Mouse (Mus musculus) neural tube, embryonic 11.5 days (tissue): ENCODE data around the gene Sestd1. TPM values are rescaled to one million over a fixed set of nuclear protein-coding genes. Genes with fewer than 3 reads are reported as not detected.

ENCODE experiments used
- ATAC-seq: fragments of 200-750 bp; cut with Nextera tagmentation; 2 replicates; pipeline ENCODE4 v1.8.0; 2017; ENCODE audit warnings: moderate number of reproducible peaks, mild to moderate bottlenecking, moderate TSS enrichment, moderate library complexity; ENCODE audit not compliant: insufficient read depth, low FRiP score, low TSS enrichment
- DNase-seq: peaks from one replicate; pipeline ENCODE4 v3.0.0-alpha.2; 2015; ENCODE audit warnings: low spot score
- H3K27ac ChIP-seq: fragments of 300-500 bp; sonication (generic); 2 replicates; pipeline ENCODE4 v1.5.1; 2014; ENCODE audit warnings: low read depth, mild to moderate bottlenecking, low read length
- H3K27me3 ChIP-seq: fragments of 300-500 bp; sonication (generic); 2 replicates; pipeline ENCODE4 v1.6.1; 2014; ENCODE audit warnings: mild to moderate bottlenecking, low read length, mixed read lengths; ENCODE audit not compliant: control insufficient read depth, insufficient read depth
- H3K36me3 ChIP-seq: fragments of 300-500 bp; sonication (generic); 2 replicates; pipeline ENCODE4 v1.6.1; 2014; ENCODE audit warnings: mild to moderate bottlenecking, low read length, moderate library complexity, mixed read lengths; ENCODE audit not compliant: control insufficient read depth, insufficient read depth
- H3K4me1 ChIP-seq: fragments of 300-500 bp; sonication (generic); 2 replicates; pipeline ENCODE4 v1.6.1; 2014; ENCODE audit warnings: low read length, mixed read lengths; ENCODE audit not compliant: control insufficient read depth, insufficient read depth
- H3K4me2 ChIP-seq: fragments of 300-500 bp; sonication (generic); 2 replicates; pipeline ENCODE4 v1.6.1; 2014; ENCODE audit warnings: low read depth, mild to moderate bottlenecking, moderate library complexity
- H3K4me3 ChIP-seq: fragments of 300-500 bp; sonication (generic); 2 replicates; pipeline ENCODE4 v1.5.1; 2014; ENCODE audit warnings: low read depth, low read length
- H3K9ac ChIP-seq: fragments of 300-500 bp; sonication (generic); 2 replicates; pipeline ENCODE4 v1.6.1; 2014; ENCODE audit warnings: mild to moderate bottlenecking, low read length
- H3K9me3 ChIP-seq: fragments of 300-500 bp; sonication (generic); 2 replicates; pipeline ENCODE4 v1.6.1; 2016; ENCODE audit warnings: low read length; ENCODE audit not compliant: control insufficient read depth
- WGBS: fragments of 180-500 bp; shearing (Covaris S2); extraction: QIAGEN DNeasy Blood & Tissue Kit; methylation state at CpG from one replicate; pipeline ENCODE4 v1.1.7; 2014; 5-methylcytosine and 5-hydroxymethylcytosine counted together
- polyA plus RNA-seq: library from polyadenylated mRNA; unstranded; fragments of >200 nt; fragmentation: Nextera tagmentation; extraction: Ambion mirVana; gene quantifications from 2 replicates; pipeline ENCODE4 v1.2.1, GENCODE M21; 2014

Gene Sestd1
- polyA plus RNA-seq, 1 experiment from 2014 or later = 31.3 TPM

- DNase-seq = no peak
- Histone ChIP-seq H3K4me1 (no peaks in the 10 kb centered on the region), H3K9me3 (no peaks in the 10 kb centered on the region), H3K4me3 (no peak overlapping the region), H3K27me3 (no peaks in the 10 kb centered on the region), H3K9ac (no peak overlapping the region), H3K36me3 (no peaks in the 10 kb centered on the region; the same call in 1 of the 2 replicates), H3K27ac (no peak overlapping the region), H3K4me2 (no peak overlapping the region)
- ATAC-seq = no peak
- WGBS = 79% methylated on average over 5 of the region's 5 CpGs
Measured at GRCm38 (mm10) chr2:77212885-77213284, 67.5 kb downstream of the Sestd1 start.

- Histone ChIP-seq H3K4me2 (no peak overlapping the region), H3K4me3 (no peak overlapping the region), H3K9ac (no peak overlapping the region), H3K27me3 (no peaks in the 10 kb centered on the region), H3K36me3 (no peaks in the 10 kb centered on the region; the same call in 1 of the 2 replicates), H3K9me3 (no peaks in the 10 kb centered on the region), H3K27ac (no peak overlapping the region), H3K4me1 (no peaks in the 10 kb centered on the region)
- DNase-seq = no peak
- 97% methylated on average over 3 of the region's 3 CpGs for WGBS
- ATAC-seq = no peak
Measured at GRCm38 (mm10) chr2:77206951-77207350, 73.4 kb downstream of the Sestd1 start.

GRCm38 (mm10) chr2:77203916-77204315, 76.5 kb downstream of the Sestd1 start:
- DNase-seq (no peak), ATAC-seq (no peak)
- 63% methylated on average over 2 of the region's 2 CpGs for WGBS

GRCm38 (mm10) chr2:77201900-77202299, 78.5 kb downstream of the Sestd1 start:
- no peaks in the 10 kb centered on the region for H3K27me3 ChIP-seq
- H3K27ac ChIP-seq = no peak overlapping the region
- H3K4me1 ChIP-seq = no peaks in the 10 kb centered on the region
- 95% methylated on average over 1 of the region's 1 CpGs for WGBS
- H3K9ac ChIP-seq = no peak overlapping the region
- H3K4me2 ChIP-seq = no peak overlapping the region
- H3K36me3 ChIP-seq = no peaks in the 10 kb centered on the region
- no peaks in the 10 kb centered on the region for H3K9me3 ChIP-seq
- H3K4me3 ChIP-seq = no peak overlapping the region
- DNase-seq = no peak
- ATAC-seq = no peak

More at GRCm38 (mm10) chr2:77203916-77204315, 76.5 kb downstream of the Sestd1 start:
- H3K4me1 ChIP-seq = no peaks in the 10 kb centered on the region
- no peak overlapping the region for H3K9ac ChIP-seq
- H3K4me3 ChIP-seq = no peak overlapping the region
- no peaks in the 10 kb centered on the region for H3K27me3 ChIP-seq
- no peak overlapping the region for H3K4me2 ChIP-seq
- H3K9me3 ChIP-seq = no peaks in the 10 kb centered on the region
- H3K27ac ChIP-seq = no peak overlapping the region
- H3K36me3 ChIP-seq = no peaks in the 10 kb centered on the region

GRCm38 (mm10) chr2:77200958-77201614, 79.3 kb downstream of the Sestd1 start:
- Histone ChIP-seq H3K9ac (no peak overlapping the region), H3K4me2 (no peak overlapping the region), H3K9me3 (no peaks in the 10 kb centered on the region), H3K4me1 (no peaks in the 10 kb centered on the region), H3K4me3 (no peak overlapping the region), H3K27me3 (no peaks in the 10 kb centered on the region), H3K36me3 (no peaks in the 10 kb centered on the region), H3K27ac (no peak overlapping the region)
- ATAC-seq = no peak
- WGBS = 89% methylated on average over 5 of the region's 5 CpGs
- DNase-seq = no peak

- H3K27ac ChIP-seq = no peak overlapping the region
- WGBS = 95% methylated on average over 4 of the region's 4 CpGs
- ATAC-seq = no peak
Measured at GRCm38 (mm10) chr2:77200379-77200778, 80.0 kb downstream of the Sestd1 start.

GRCm38 (mm10) chr2:77198246-77198645, 82.1 kb downstream of the Sestd1 start:
- DNase-seq = no peak
- Histone ChIP-seq H3K9ac (no peak overlapping the region), H3K36me3 (no peaks in the 10 kb centered on the region), H3K4me1 (no peaks in the 10 kb centered on the region), H3K4me3 (no peak overlapping the region), H3K27ac (no peak overlapping the region), H3K27me3 (no peaks in the 10 kb centered on the region), H3K4me2 (no peak overlapping the region), H3K9me3 (no peaks in the 10 kb centered on the region)
- no peak for ATAC-seq
- WGBS = 90% methylated on average over 5 of the region's 5 CpGs

More at GRCm38 (mm10) chr2:77200379-77200778, 80.0 kb downstream of the Sestd1 start:
- Histone ChIP-seq H3K9me3 (no peaks in the 10 kb centered on the region), H3K4me1 (no peaks in the 10 kb centered on the region), H3K27me3 (no peaks in the 10 kb centered on the region), H3K36me3 (no peaks in the 10 kb centered on the region), H3K9ac (no peak overlapping the region), H3K4me2 (no peak overlapping the region), H3K4me3 (no peak overlapping the region)
- no peak for DNase-seq

- no peak for ATAC-seq
- Histone ChIP-seq H3K4me3 (no peak overlapping the region), H3K27ac (no peak overlapping the region), H3K4me2 (no peak overlapping the region), H3K9ac (no peak overlapping the region), H3K4me1 (no peaks in the 10 kb centered on the region), H3K27me3 (no peaks in the 10 kb centered on the region), H3K36me3 (no peaks in the 10 kb centered on the region), H3K9me3 (no peaks in the 10 kb centered on the region)
- WGBS = 91% methylated on average over 4 of the region's 4 CpGs
- DNase-seq = no peak
Measured at GRCm38 (mm10) chr2:77196819-77197218, 83.6 kb downstream of the Sestd1 start.

- Histone ChIP-seq H3K27me3 (no peaks in the 10 kb centered on the region), H3K4me2 (no peak overlapping the region), H3K4me1 (no peaks in the 10 kb centered on the region), H3K9me3 (no peaks in the 10 kb centered on the region), H3K4me3 (no peak overlapping the region), H3K27ac (no peak overlapping the region), H3K9ac (no peak overlapping the region), H3K36me3 (no peaks in the 10 kb centered on the region)
- no peak for ATAC-seq
- WGBS = 89% methylated on average over 5 of the region's 5 CpGs
- no peak for DNase-seq
Measured at GRCm38 (mm10) chr2:77195056-77195455, 85.3 kb downstream of the Sestd1 start.
